Mouse (Mus musculus) E14TG2a.4 (cell line): ENCODE data around the gene Diaph3.

Experiments
- CTCF ChIP-seq: conservative IDR thresholded peaks from 2 replicates; pipeline ENCODE4 v1.5.1; 2014; ENCODE audit warnings: low read length
- NANOG ChIP-seq: IDR thresholded peaks from 2 replicates; pipeline ENCODE4 v1.6.1; 2014; ENCODE audit warnings: borderline replicate concordance, low read length, mixed read lengths

GRCm38 (mm10) chr14:86898898-86899297, 242.1 kb downstream of the Diaph3 start:
- TF ChIP-seq CTCF (no peak), NANOG (no peak)
